Mouse (Mus musculus): Measurements from ENCODE around the gene Vps54.

The Vps54 gene

DNA sequence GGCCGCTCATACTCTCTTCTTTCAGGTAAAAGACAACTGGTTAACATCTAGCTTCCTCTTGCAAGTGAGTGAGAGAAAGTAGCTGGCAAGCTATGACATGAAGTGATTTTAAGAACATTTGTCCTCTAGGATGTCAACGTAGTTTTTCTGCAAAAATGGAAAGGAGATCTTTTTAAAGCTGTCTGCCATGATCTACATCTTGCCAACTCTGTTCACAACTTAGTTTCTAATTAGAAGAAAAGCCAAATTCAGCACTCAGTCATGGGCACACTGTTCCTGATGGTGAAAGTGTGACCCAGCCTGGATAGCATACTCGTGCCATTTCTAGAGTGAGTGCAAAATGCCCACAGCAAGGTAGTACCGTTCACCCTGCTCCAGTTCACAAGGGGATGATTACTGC is 100.0 kb downstream of the Vps54 start:
- DNase-seq (ENCODE audit: low read depth, low spot score): no peak

DNA sequence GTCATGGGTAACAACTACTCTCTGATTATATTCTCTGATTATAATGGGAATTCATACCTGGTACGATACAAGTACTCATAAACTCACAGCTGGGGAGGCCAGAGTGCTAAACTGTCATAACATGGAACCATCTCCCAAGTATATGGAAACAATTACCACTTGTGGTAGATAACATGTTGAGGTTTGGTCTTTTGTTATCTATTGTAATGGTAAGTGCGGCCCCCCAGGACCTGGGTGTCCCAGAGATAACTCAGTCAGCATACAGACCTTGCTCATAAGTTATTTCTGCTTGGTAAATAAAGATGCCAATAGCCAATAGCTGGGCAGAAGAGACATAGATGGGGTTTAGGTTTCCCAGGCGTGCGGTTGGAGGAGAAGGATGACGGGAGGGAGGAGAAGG is 104.4 kb downstream of the Vps54 start:
- DNase-seq (ENCODE audit: low read depth, low spot score): no peak

DNA sequence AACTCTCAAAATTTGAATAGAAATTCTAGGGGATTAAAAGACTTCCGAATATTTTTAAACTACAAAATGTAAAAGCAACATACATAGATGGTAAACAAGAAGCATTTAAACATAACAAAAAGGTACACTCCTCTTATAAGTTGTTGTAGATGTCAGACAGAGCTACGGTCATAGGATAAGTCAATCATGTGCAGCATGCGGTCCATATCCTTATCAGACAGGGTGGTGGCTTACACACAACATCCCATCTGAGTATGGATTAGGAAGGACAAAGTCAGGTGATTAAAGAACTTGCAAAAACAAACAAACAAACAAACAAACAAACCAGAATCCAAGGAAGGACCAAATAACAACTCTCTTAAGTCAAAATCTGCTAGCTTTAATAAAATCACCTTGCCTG is 106.9 kb downstream of the Vps54 start:
- DNase-seq (ENCODE audit: low read depth, low spot score): no peak

DNA sequence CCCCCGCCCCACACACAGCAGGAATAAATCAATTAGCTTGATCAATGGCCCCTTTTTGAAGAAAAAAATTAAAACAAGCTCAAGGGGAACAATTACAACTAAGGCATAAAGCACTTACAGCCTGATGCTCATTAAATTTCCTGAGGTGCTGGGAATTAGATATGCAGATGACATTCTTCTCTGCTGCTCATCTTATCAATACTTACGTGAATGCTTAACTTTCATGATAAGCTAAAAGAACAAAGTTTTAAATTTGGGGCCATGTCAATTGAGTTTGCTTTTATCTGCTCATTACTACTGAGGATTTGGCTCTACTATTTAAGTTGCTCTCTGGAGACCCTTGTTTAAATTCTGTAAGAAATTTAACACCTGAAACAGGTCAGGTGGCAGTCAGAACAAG is 109.8 kb downstream of the Vps54 start:
- no peak for DNase-seq (ENCODE audit: low read depth, low spot score)

DNA sequence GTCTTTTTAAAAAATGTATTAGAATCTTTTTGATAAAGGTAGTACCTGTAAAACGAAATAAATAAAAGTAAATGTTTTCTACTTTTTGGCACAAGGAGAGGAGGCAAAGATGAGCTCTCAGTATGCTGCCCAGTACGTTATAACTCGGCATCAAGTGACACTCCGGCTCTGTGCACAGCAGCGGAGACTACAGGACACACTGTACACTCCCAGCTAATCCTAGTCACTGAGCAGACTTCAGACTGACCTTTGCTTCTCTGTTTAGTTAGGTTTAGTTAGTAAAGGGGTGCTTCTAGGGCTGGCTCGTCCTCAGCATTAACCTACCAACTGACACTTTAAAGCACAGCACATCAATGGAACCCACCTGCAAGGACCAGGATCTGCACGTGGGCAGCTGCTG is 112.2 kb downstream of the Vps54 start:
- peak; percentile 45 for DNase-seq (ENCODE audit: low read depth, low spot score)

DNA sequence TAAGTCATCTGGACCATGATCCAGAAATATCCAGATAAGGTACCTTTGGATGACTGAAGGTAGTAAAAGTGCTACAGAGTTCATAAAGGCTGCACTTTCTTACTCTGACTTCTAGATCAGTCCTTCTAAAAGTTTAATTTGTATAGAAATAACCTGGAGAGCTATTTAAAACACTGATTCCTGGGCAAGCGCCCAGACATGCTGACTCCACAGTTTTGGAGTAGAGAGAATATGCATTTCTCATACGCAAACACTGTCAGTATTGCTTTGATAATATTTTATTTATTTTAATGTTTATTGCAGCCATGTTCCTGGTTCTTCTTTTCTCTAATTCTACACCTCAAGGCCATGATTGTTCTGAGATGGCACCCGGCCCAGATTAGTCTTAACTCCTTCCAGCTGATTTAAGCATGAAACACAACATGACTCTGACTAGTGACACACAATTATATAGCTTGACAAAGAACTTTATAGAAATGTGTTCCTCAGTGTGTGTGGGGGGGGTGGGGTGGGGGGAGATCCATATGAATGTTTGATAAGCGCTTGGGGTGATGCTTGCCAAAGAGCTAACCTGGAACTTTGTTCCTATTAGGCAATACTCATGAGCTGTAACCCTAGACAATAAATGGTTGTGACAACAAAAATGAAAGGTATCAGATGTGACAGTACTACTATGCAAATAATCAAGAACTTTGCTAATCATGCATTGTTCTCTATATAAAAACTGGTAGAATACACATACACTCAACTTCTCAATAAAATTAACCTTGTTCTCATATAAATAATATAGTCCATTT is 124.3 kb downstream of the Vps54 start:
- DNase-seq (ENCODE audit: low read depth, low spot score): no peak

DNA sequence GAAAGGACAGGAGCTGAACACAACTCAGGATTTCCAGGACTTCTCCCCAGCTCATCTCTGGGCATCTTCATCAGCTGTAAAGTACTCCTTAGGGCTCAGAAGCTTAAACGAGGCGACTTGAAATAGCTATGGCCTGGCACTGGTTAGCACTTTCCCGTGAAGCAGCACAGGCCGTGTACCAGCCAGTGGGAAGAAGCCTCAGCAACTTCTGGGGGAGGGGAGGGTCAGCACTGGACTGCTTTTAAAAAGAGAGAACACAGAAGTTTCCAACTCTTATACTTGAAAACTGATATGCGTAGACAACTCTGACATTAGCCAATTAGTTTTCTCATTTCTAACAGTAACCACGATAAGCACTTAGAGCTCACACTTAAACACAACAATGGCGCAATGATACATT is 129.4 kb downstream of the Vps54 start:
- DNase-seq (ENCODE audit: low read depth, low spot score): peak; percentile 75

DNA sequence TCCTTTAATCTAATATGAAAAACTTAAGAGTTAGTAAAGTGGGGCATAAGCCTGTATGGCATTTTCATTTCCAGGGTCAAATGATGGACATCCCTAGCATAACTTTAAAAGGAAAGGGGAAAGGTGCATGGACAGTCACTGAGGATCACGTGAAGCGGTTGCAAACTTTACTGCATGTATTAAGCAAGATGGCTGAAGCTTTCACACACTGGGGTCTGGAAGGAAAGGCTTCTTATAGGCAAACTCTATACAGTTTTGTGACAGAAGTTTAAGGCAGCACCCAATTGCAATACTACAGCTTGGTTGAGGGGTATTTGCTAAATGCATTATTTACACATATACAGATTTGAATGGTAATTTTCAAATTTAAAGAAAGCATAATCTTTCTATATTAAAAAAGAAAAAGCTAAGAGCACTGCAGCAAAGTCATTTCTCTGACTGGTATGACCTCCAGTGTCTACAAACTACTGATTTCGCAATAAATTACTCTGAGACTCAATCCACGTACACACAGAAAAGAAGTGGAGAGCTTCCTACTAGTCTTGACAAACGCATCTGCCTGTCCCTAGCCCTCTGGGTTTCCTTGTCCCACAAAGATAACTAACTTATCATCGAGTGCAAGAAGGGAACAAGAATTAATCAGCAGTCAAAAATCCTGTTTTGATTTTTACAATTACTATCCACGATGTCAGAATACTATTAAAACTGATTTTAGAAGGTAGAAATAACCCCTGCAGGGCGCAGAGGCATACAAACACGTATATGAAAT is 130.4 kb downstream of the Vps54 start:
- peak; percentile 56 for DNase-seq (ENCODE audit: low read depth, low spot score)

DNA sequence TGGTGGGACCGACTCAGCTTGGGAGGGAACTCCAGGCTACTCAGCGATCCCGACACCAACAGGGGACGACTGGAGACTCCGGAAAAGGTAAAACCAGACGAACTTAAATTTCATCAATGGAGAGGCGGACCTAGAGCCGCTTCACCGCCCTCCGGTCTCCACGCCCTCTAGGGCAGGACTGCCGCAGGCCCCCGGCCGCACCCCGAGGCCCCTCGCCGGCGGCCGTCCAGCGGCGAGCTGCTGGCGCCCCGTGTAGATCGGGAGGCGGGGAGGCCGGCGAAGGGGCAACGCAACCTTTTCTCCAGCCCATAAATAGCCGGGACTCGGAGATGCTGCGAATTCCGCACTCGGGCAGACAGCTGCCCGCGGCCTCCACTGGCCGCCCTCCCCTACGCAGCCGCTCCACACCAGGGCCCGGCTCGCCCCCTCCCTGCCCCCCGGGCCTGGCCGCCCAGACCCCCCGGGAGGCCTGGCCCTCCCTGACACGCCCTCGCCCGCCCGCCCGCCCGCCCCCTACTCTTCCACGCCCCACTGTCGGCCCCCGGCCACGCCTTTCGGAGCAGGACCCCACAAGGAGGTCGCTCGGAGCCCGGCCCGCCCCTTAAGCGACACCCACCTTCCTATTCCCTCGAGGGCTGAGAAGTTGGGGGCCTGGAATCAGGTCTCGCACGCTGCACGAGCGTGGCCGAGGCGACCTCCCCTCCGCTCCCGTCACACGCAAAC is 131.5 kb downstream of the Vps54 start:
- DNase-seq (ENCODE audit: low read depth, low spot score): peak; percentile 92

All from skeletal muscle tissue, adult 2 months (tissue).